Mouse (Mus musculus) forebrain, embryonic 15.5 days (tissue): ENCODE measurements around the gene Hist2h2aa2. TPM values are rescaled to one million over a fixed set of nuclear protein-coding genes. Genes with fewer than 3 reads are reported as not detected.

ENCODE experiments used
- ATAC-seq: fragments of 200-750 bp; cut with Nextera tagmentation; replicated peaks from 2 replicates; pipeline ENCODE4 v1.8.0; 2017; ENCODE audit warnings: mild to moderate bottlenecking, moderate TSS enrichment, moderate library complexity
- H3K27ac ChIP-seq: fragments of 300-500 bp; sonication (generic); replicated peaks from 2 replicates; pipeline ENCODE4 v1.5.1; 2015; ENCODE audit warnings: mild to moderate bottlenecking, inconsistent platforms
- H3K27me3 ChIP-seq: fragments of 300-500 bp; sonication (generic); 2 replicates; pipeline ENCODE4 v1.6.1; 2015; ENCODE audit warnings: inconsistent platforms
- H3K36me3 ChIP-seq: fragments of 300-500 bp; sonication (generic); 2 replicates; pipeline ENCODE4 v1.6.1; 2015; ENCODE audit warnings: mild to moderate bottlenecking, inconsistent platforms
- H3K4me1 ChIP-seq: fragments of 300-500 bp; sonication (generic); 2 replicates; pipeline ENCODE4 v1.6.1; 2015; ENCODE audit warnings: inconsistent platforms
- H3K4me2 ChIP-seq: fragments of 300-500 bp; sonication (generic); replicated peaks from 2 replicates; pipeline ENCODE4 v1.6.1; 2015; ENCODE audit warnings: mild to moderate bottlenecking, inconsistent platforms
- H3K4me3 ChIP-seq: fragments of 300-500 bp; sonication (generic); 2 replicates; pipeline ENCODE4 v1.5.1; 2015; ENCODE audit warnings: mild to moderate bottlenecking, inconsistent platforms
- H3K9ac ChIP-seq: fragments of 300-500 bp; sonication (generic); replicated peaks from 2 replicates; pipeline ENCODE4 v1.6.1; 2015; ENCODE audit warnings: mild to moderate bottlenecking, inconsistent platforms
- H3K9me3 ChIP-seq: fragments of 300-500 bp; sonication (generic); 2 replicates; pipeline ENCODE4 v1.6.1; 2016; ENCODE audit warnings: inconsistent platforms
- WGBS: fragments of 180-500 bp; shearing (Covaris S2); methylation state at CpG from one replicate; pipeline ENCODE4 v1.1.7; 2015; ENCODE audit warnings: mixed read lengths; 5-methylcytosine and 5-hydroxymethylcytosine counted together
- polyA plus RNA-seq: library from polyadenylated mRNA; unstranded; fragments of >200 nt; fragmentation: Nextera tagmentation; extraction: Ambion mirVana; gene quantifications from 2 replicates; pipeline ENCODE4 v1.2.1, GENCODE M21; 2015

Hist2h2aa2 gene
- polyA plus RNA-seq, 1 experiment from 2014 or later: 51.6 TPM

GRCm38 (mm10) chr3:96268051-96268775 lies 28.1 kb upstream of the Hist2h2aa2 start, which contains the start of gene Hist2h3b:
Gene Hist2h3b, plus strand, starts transcription at chr3:96268654.
- Histone ChIP-seq H3K4me3 (peak within 1 kb of the TSS; percentile 49), H3K36me3 (no peaks in the 10 kb centered on the region), H3K27me3 (no peaks in the 10 kb centered on the region), H3K4me1 (peaks cover 28% of the 10 kb centered on the region), H3K27ac (peak within 1 kb of the TSS; percentile 99), H3K4me2 (peak within 1 kb of the TSS; percentile 61), H3K9ac (peak within 1 kb of the TSS; percentile 50), H3K9me3 (no peaks in the 10 kb centered on the region)
- WGBS: 12% methylated on average over 29 of the region's 30 CpGs
- ATAC-seq: peak; percentile 73

GRCm38 (mm10) chr3:96267541-96267940 lies 27.5 kb upstream of the Hist2h2aa2 start:
- 73% methylated on average over 4 of the region's 4 CpGs for WGBS
- peak overlapping the region; percentile 61; the same call in 1 of the 2 replicates for H3K4me2 ChIP-seq

GRCm38 (mm10) chr3:96266132-96266710 lies 26.1 kb upstream of the Hist2h2aa2 start:
- no peak overlapping the region for H3K9ac ChIP-seq
- no peaks in the 10 kb centered on the region for H3K27me3 ChIP-seq
- 91% methylated on average over 8 of the region's 8 CpGs for WGBS
- ATAC-seq: no peak
- no peaks in the 10 kb centered on the region for H3K36me3 ChIP-seq
- H3K27ac ChIP-seq: no peak overlapping the region
- no peaks in the 10 kb centered on the region for H3K9me3 ChIP-seq
- H3K4me2 ChIP-seq: no peak overlapping the region
- H3K4me3 ChIP-seq: no peak overlapping the region
- H3K4me1 ChIP-seq: peaks cover 39% of the 10 kb centered on the region

More at GRCm38 (mm10) chr3:96267541-96267940, 27.5 kb upstream of the Hist2h2aa2 start:
- Histone ChIP-seq H3K4me1 (peaks cover 29% of the 10 kb centered on the region), H3K9me3 (no peaks in the 10 kb centered on the region), H3K4me3 (no peak overlapping the region), H3K9ac (no peak overlapping the region), H3K27me3 (no peaks in the 10 kb centered on the region), H3K27ac (peak overlapping the region; percentile 87), H3K36me3 (no peaks in the 10 kb centered on the region)
- ATAC-seq: no peak

GRCm38 (mm10) chr3:96264404-96264949 lies 24.4 kb upstream of the Hist2h2aa2 start:
- H3K4me1 ChIP-seq: peaks cover 34% of the 10 kb centered on the region
- no peaks in the 10 kb centered on the region for H3K9me3 ChIP-seq
- ATAC-seq: no peak
- peak overlapping the region; percentile 99 for H3K27ac ChIP-seq
- peak overlapping the region; percentile 66; the same call in 1 of the 2 replicates for H3K4me3 ChIP-seq
- H3K4me2 ChIP-seq: peak overlapping the region; percentile 63
- H3K36me3 ChIP-seq: no peaks in the 10 kb centered on the region
- peak overlapping the region; percentile 56 for H3K9ac ChIP-seq
- H3K27me3 ChIP-seq: no peaks in the 10 kb centered on the region
- WGBS: 60% methylated on average over 7 of the region's 7 CpGs

- H3K27me3 ChIP-seq: no peaks in the 10 kb centered on the region
- peak overlapping the region; percentile 66 for H3K4me3 ChIP-seq
- H3K36me3 ChIP-seq: no peaks in the 10 kb centered on the region
- peak overlapping the region; percentile 63 for H3K4me2 ChIP-seq
- WGBS: 4% methylated on average over 27 of the region's 27 CpGs
- peaks cover 30% of the 10 kb centered on the region for H3K4me1 ChIP-seq
- H3K9me3 ChIP-seq: no peaks in the 10 kb centered on the region
- H3K27ac ChIP-seq: peak overlapping the region; percentile 99
- H3K9ac ChIP-seq: peak overlapping the region; percentile 56
- ATAC-seq: peak; percentile 36
Observed at GRCm38 (mm10) chr3:96263558-96264403, 23.7 kb upstream of the Hist2h2aa2 start.

GRCm38 (mm10) chr3:96262979-96263550 lies 23.0 kb upstream of the Hist2h2aa2 start, which contains the start of gene Hist2h4:
Gene Hist2h4, minus strand, starts transcription at chr3:96263311.
- Histone ChIP-seq H3K36me3 (no peaks in the 10 kb centered on the region), H3K4me2 (peak within 1 kb of the TSS; percentile 63), H3K4me3 (peak within 1 kb of the TSS; percentile 66), H3K9me3 (no peaks in the 10 kb centered on the region), H3K27ac (peak within 1 kb of the TSS; percentile 99), H3K4me1 (peaks cover 27% of the 10 kb centered on the region), H3K9ac (peak within 1 kb of the TSS; percentile 80), H3K27me3 (no peaks in the 10 kb centered on the region)
- ATAC-seq: peak; percentile 91
- WGBS: under 1% methylated on average over 40 of the region's 40 CpGs

GRCm38 (mm10) chr3:96262216-96262875 lies 22.3 kb upstream of the Hist2h2aa2 start:
- Histone ChIP-seq H3K36me3 (no peaks in the 10 kb centered on the region), H3K4me3 (peak overlapping the region; percentile 66), H3K4me1 (peaks cover 21% of the 10 kb centered on the region), H3K9me3 (no peaks in the 10 kb centered on the region), H3K27ac (peak overlapping the region; percentile 99), H3K27me3 (no peaks in the 10 kb centered on the region), H3K4me2 (peak overlapping the region; percentile 63), H3K9ac (peak overlapping the region; percentile 80)
- ATAC-seq: peak; percentile 78
- WGBS: under 1% methylated on average over 19 of the region's 19 CpGs

- ATAC-seq: no peak
- H3K27ac ChIP-seq: peak overlapping the region; percentile 99
- H3K9me3 ChIP-seq: no peaks in the 10 kb centered on the region
- peak overlapping the region; percentile 66 for H3K4me3 ChIP-seq
- H3K27me3 ChIP-seq: no peaks in the 10 kb centered on the region
- H3K36me3 ChIP-seq: no peaks in the 10 kb centered on the region
- H3K4me2 ChIP-seq: peak overlapping the region; percentile 63
- H3K4me1 ChIP-seq: peaks cover 21% of the 10 kb centered on the region
- peak overlapping the region; percentile 80; the same call in 1 of the 2 replicates for H3K9ac ChIP-seq
- 61% methylated on average over 3 of the region's 3 CpGs for WGBS
Observed at GRCm38 (mm10) chr3:96261623-96262022, 21.5 kb upstream of the Hist2h2aa2 start.

- Histone ChIP-seq H3K4me2 (no peak overlapping the region), H3K27me3 (no peaks in the 10 kb centered on the region), H3K9me3 (no peaks in the 10 kb centered on the region), H3K27ac (no peak overlapping the region), H3K4me1 (peaks cover 21% of the 10 kb centered on the region), H3K36me3 (no peaks in the 10 kb centered on the region), H3K4me3 (no peak overlapping the region), H3K9ac (no peak overlapping the region)
- 90% methylated on average over 5 of the region's 5 CpGs for WGBS
- no peak for ATAC-seq
Observed at GRCm38 (mm10) chr3:96260220-96260619, 20.1 kb upstream of the Hist2h2aa2 start.

- Histone ChIP-seq H3K4me3 (no peak overlapping the region), H3K36me3 (no peaks in the 10 kb centered on the region), H3K27me3 (no peaks in the 10 kb centered on the region), H3K9ac (no peak overlapping the region), H3K9me3 (no peaks in the 10 kb centered on the region), H3K4me2 (no peak overlapping the region), H3K4me1 (peaks cover 10% of the 10 kb centered on the region), H3K27ac (no peak overlapping the region)
- ATAC-seq: no peak
- 91% methylated on average over 3 of the region's 3 CpGs for WGBS
Observed at GRCm38 (mm10) chr3:96257190-96257589, 17.1 kb upstream of the Hist2h2aa2 start.
